In genomic region chr5:36810634-36811033, GRCm38 (mm10) we compare ENCODE assay signal across 18 mouse cellular contexts. TPM values are rescaled to one million over a fixed set of nuclear protein-coding genes. Genes with fewer than 3 reads are reported as not detected.
DNase-seq lines count a peak whose midpoint lies in the region; ATAC-seq and TF ChIP-seq lines count a peak whose summit lies in the region.
"Had no signal": no experiment of that assay in that cellular context is flagged by ENCODE, and none has a peak within 500 bp of the region (broad histone marks: within the 10 kb centered on the region; RNA-seq: fewer than 3 reads in every experiment).

No protein-coding gene starts in this region.

- TF ChIP-seq POLR2A in ES-Bruce4 (IDR thresholded peaks at IDR 0.05; ENCODE audit: insufficient read depth, low read length) (peak; percentile 42), MEL (IDR thresholded peaks at IDR 0.05; ENCODE audit: control insufficient read depth in 1 of 2, insufficient read depth in 1 of 2, low read depth in 1 of 2, low read length in 2 of 2, poor library complexity in 1 of 2) (no peak)

- TF ChIP-seq CTCF in ES-Bruce4 (IDR thresholded peaks at IDR 0.05; ENCODE audit: low read depth, low read length), result no peak
- TF ChIP-seq CTCF in MEL (IDR thresholded peaks at IDR 0.05 in 2 of 3, conservative IDR thresholded peaks at IDR 0.05 in 1 of 3; ENCODE audit: control insufficient read depth in 1 of 3, insufficient read depth in 1 of 3, low read depth in 2 of 3, low read length in 3 of 3, poor library complexity in 1 of 3, severe bottlenecking in 1 of 3), result no peak

- H3K4me1 ChIP-seq in liver, embryonic 11.5 days (replicated peaks; ENCODE audit: control insufficient read depth, insufficient read depth, low read length), result no peaks in the 10 kb centered on the region
- 0 out of 2 replicates have a peak, but pooled peaks cover 2% of the 10 kb centered on the region for H3K4me1 ChIP-seq in liver, embryonic 12.5 days
- H3K4me1 ChIP-seq in ES-Bruce4 (ENCODE audit: control insufficient read depth, insufficient read depth, low read length), result peaks cover 5% of the 10 kb centered on the region
- no peaks in the 10 kb centered on the region for H3K4me1 ChIP-seq in MEL (ENCODE audit: control insufficient read depth in 1 of 2, insufficient read depth in 2 of 2, low read length in 2 of 2)
- H3K4me1 ChIP-seq in liver, embryonic 16.5 days (ENCODE audit: control insufficient read depth, low read depth, low read length), result no peaks in the 10 kb centered on the region
- H3K4me1 ChIP-seq: embryonic facial prominence, embryonic 15.5 days; forebrain, embryonic 10.5 days; neural tube, embryonic 12.5 days had no signal

- no peaks in the 10 kb centered on the region for H3K27me3 ChIP-seq in liver, embryonic 11.5 days (replicated peaks; ENCODE audit: control insufficient read depth, insufficient read depth, low read length)
- no peaks in the 10 kb centered on the region for H3K27me3 ChIP-seq in liver, embryonic 12.5 days (replicated peaks)
- no peaks in the 10 kb centered on the region for H3K27me3 ChIP-seq in ES-Bruce4 (ENCODE audit: control insufficient read depth, insufficient read depth, low read length, poor library complexity, severe bottlenecking)
- H3K27me3 ChIP-seq in MEL (ENCODE audit: control insufficient read depth in 1 of 2, insufficient read depth in 2 of 2, low read length in 2 of 2), result no peaks in the 10 kb centered on the region
- H3K27me3 ChIP-seq in liver, embryonic 16.5 days (ENCODE audit: control insufficient read depth, insufficient read depth, low read depth, low read length), result no peaks in the 10 kb centered on the region
- H3K27me3 ChIP-seq: embryonic facial prominence, embryonic 15.5 days; hindbrain, embryonic 13.5 days; neural tube, embryonic 12.5 days had no signal

- no peaks in the 10 kb centered on the region for H3K79me2 ChIP-seq in MEL (ENCODE audit: control insufficient read depth, insufficient read depth, low read length, poor library complexity)

- no peak for TF ChIP-seq RAD21 in MEL (IDR thresholded peaks at IDR 0.05; ENCODE audit: low read depth, low read length)

- DNase-seq in liver, embryonic 11.5 days (ENCODE audit: low spot score), result no peak
- DNase-seq in MEL (ENCODE audit: low read depth, low spot score), result no peak
- no peak for DNase-seq in left cerebral cortex, adult 18-20 months (ENCODE audit: low spot score in 2 of 2)
- DNase-seq in retina, postnatal 1 day, result no peak
- DNase-seq in embryo, embryonic 10.5 days (ENCODE audit: low spot score), result no peak
- DNase-seq: adrenal gland, adult 8-10 months; cerebellum, adult 11 months; gastrocnemius, postnatal 25 days; layer of hippocampus, adult 9-11 months had no signal

- peaks cover 5% of the 10 kb centered on the region; the same call in 1 of the 2 replicates for H3K36me3 ChIP-seq in liver, embryonic 11.5 days (ENCODE audit: control insufficient read depth, insufficient read depth, low read length)
- peaks cover 22% of the 10 kb centered on the region for H3K36me3 ChIP-seq in liver, embryonic 12.5 days
- H3K36me3 ChIP-seq in ES-Bruce4 (ENCODE audit: control insufficient read depth, insufficient read depth, low read length, poor library complexity, severe bottlenecking) (no peaks in the 10 kb centered on the region), MEL (ENCODE audit: control insufficient read depth in 1 of 2, insufficient read depth in 2 of 2, low read length in 2 of 2) (no peaks in the 10 kb centered on the region; a peak in 1 of 4 replicates)
- H3K36me3 ChIP-seq in liver, embryonic 16.5 days (ENCODE audit: control insufficient read depth, insufficient read depth), result peaks cover 2% of the 10 kb centered on the region; the same call in 1 of the 2 replicates
- H3K36me3 ChIP-seq: embryonic facial prominence, embryonic 15.5 days had no signal

- no peak overlapping the region for H3K4me2 ChIP-seq in liver, embryonic 11.5 days
- H3K4me2 ChIP-seq in liver, embryonic 12.5 days, result no peak overlapping the region
- no peak overlapping the region for H3K4me2 ChIP-seq in liver, embryonic 16.5 days (ENCODE audit: low read depth, low read length)
- H3K4me2 ChIP-seq: embryonic facial prominence, embryonic 15.5 days; hindbrain, embryonic 13.5 days; neural tube, embryonic 12.5 days had no signal

- WGBS in liver, embryonic 11.5 days, result 75% methylated on average over 3 of the region's 3 CpGs
- 59% methylated on average over 3 of the region's 3 CpGs for WGBS in liver, embryonic 12.5 days (ENCODE audit: insufficient replicate concordance)
- 66% methylated on average over 3 of the region's 3 CpGs for WGBS in liver, embryonic 16.5 days (ENCODE audit: insufficient replicate concordance)

- H3K27ac ChIP-seq in liver, embryonic 11.5 days (ENCODE audit: low read depth, low read length), result no peak overlapping the region
- no peak overlapping the region for H3K27ac ChIP-seq in liver, embryonic 12.5 days
- H3K27ac ChIP-seq in ES-Bruce4 (ENCODE audit: insufficient read depth, low read length) (no peak overlapping the region), MEL (ENCODE audit: control insufficient read depth, low read depth, low read length) (no peak overlapping the region)
- H3K27ac ChIP-seq in liver, embryonic 16.5 days (ENCODE audit: low read length), result no peak overlapping the region
- H3K27ac ChIP-seq: embryonic facial prominence, embryonic 15.5 days; forebrain, embryonic 10.5 days; heart, embryonic 10.5 days; hindbrain, embryonic 13.5 days; neural tube, embryonic 12.5 days had no signal

- H3K9me3 ChIP-seq in liver, embryonic 11.5 days (ENCODE audit: control insufficient read depth, low read length), result no peaks in the 10 kb centered on the region
- H3K9me3 ChIP-seq in liver, embryonic 12.5 days (replicated peaks), result no peaks in the 10 kb centered on the region
- no peaks in the 10 kb centered on the region for H3K9me3 ChIP-seq in ES-Bruce4 (replicated peaks; ENCODE audit: control insufficient read depth, insufficient read depth, low read length, poor library complexity, severe bottlenecking)
- no peaks in the 10 kb centered on the region for H3K9me3 ChIP-seq in MEL (replicated peaks; ENCODE audit: insufficient read depth, low read length)
- H3K9me3 ChIP-seq in liver, embryonic 16.5 days (replicated peaks; ENCODE audit: control insufficient read depth, low read length), result no peaks in the 10 kb centered on the region
- H3K9me3 ChIP-seq: embryonic facial prominence, embryonic 15.5 days; forebrain, embryonic 10.5 days; heart, embryonic 10.5 days; hindbrain, embryonic 13.5 days; neural tube, embryonic 12.5 days had no signal

- H3K4me3 ChIP-seq in liver, embryonic 11.5 days (ENCODE audit: low read depth, low read length), result no peak overlapping the region
- H3K4me3 ChIP-seq in liver, embryonic 12.5 days, result no peak overlapping the region
- H3K4me3 ChIP-seq in ES-Bruce4 (ENCODE audit: low read depth, low read length) (no peak overlapping the region), MEL (ENCODE audit: control insufficient read depth in 1 of 2, insufficient read depth in 1 of 2, low read depth in 2 of 2, low read length in 2 of 2) (no peak overlapping the region)
- H3K4me3 ChIP-seq in liver, embryonic 16.5 days (ENCODE audit: low read depth, low read length), result no peak overlapping the region
- H3K4me3 ChIP-seq: embryonic facial prominence, embryonic 15.5 days; forebrain, embryonic 10.5 days; heart, embryonic 10.5 days; hindbrain, embryonic 13.5 days; neural tube, embryonic 12.5 days had no signal

- H3K9ac ChIP-seq in liver, embryonic 11.5 days (ENCODE audit: low read depth, low read length), result no peak overlapping the region
- H3K9ac ChIP-seq in liver, embryonic 12.5 days, result no peak overlapping the region
- H3K9ac ChIP-seq in ES-Bruce4 (ENCODE audit: low read depth, poor library complexity, severe bottlenecking) (no peak overlapping the region), MEL (ENCODE audit: control insufficient read depth, low read depth, low read length, poor library complexity, severe bottlenecking) (no peak overlapping the region)
- H3K9ac ChIP-seq in liver, embryonic 16.5 days (ENCODE audit: low read depth, low read length), result no peak overlapping the region
- H3K9ac ChIP-seq: embryonic facial prominence, embryonic 15.5 days; hindbrain, embryonic 13.5 days; neural tube, embryonic 12.5 days had no signal

- TF ChIP-seq EP300 in ES-Bruce4 (IDR thresholded peaks at IDR 0.05; ENCODE audit: insufficient read depth, low read depth, low read length) (0 out of 2 replicates have a peak, but pooled peaks have one; percentile 18), MEL (IDR thresholded peaks at IDR 0.05; ENCODE audit: low read depth in 1 of 2, low read length in 2 of 2) (no peak)

- ATAC-seq in liver, embryonic 11.5 days (replicated peaks; ENCODE audit: low FRiP score), result peak; percentile 25; the same call in 1 of the 2 replicates
- no peak for ATAC-seq in liver, embryonic 12.5 days
- peak; percentile 37 for ATAC-seq in liver, embryonic 16.5 days (ENCODE audit: low read depth)

RNA-seq across cellular contexts. Expression of gene Mrfap1, which starts 14.1 kb away (rescaled TPM):
- 366 and 368 TPM in 2 replicates for polyA plus RNA-seq in liver, embryonic 11.5 days (2014; fragmentation: Nextera tagmentation; extraction: Ambion mirVana)
- 266 and 281 TPM in 2 replicates for polyA plus RNA-seq in liver, embryonic 12.5 days (2016; fragmentation: Nextera tagmentation; extraction: Ambion mirVana)
- polyA plus RNA-seq in ES-Bruce4 (2011; ENCODE audit: insufficient read depth, insufficient read length, low read depth, missing spikeins), result 312 and 320 TPM in 2 replicates
- total RNA-seq in MEL (2012; rRNA removed), result 206 and 211 TPM in 2 replicates
- 100 to 1,000 TPM in 1 of 2 experiments, not detected in 1; 267 TPM for polyA plus RNA-seq in MEL (2012; ENCODE audit: insufficient read depth in 1 of 2, insufficient read length in 2 of 2, low read depth in 1 of 2, low replicate concordance in 2 of 2, missing spikeins in 1 of 2)
- 106 and 110 TPM in 2 replicates for polyA plus RNA-seq in liver, embryonic 16.5 days (2015; fragmentation: Nextera tagmentation; extraction: Ambion mirVana)
- 100 to 1,000 TPM; 430 to 460 TPM for total RNA-seq in left cerebral cortex, adult 18-20 months (2021)

RNA-seq across cellular contexts. Expression of gene Man2b2, which starts 19.8 kb away (rescaled TPM):
- polyA plus RNA-seq in liver, embryonic 11.5 days (2014; fragmentation: Nextera tagmentation; extraction: Ambion mirVana), result 17.4 and 20.2 TPM in 2 replicates
- polyA plus RNA-seq in liver, embryonic 12.5 days (2016; fragmentation: Nextera tagmentation; extraction: Ambion mirVana), result 11.5 and 12.6 TPM in 2 replicates
- polyA plus RNA-seq in ES-Bruce4 (2011; ENCODE audit: insufficient read depth, insufficient read length, low read depth, missing spikeins) (10.5 and 11.4 TPM in 2 replicates), MEL (2012; ENCODE audit: insufficient read depth in 1 of 2, insufficient read length in 2 of 2, low read depth in 1 of 2, low replicate concordance in 2 of 2, missing spikeins in 1 of 2) (10 to 100 TPM in 1 of 2 experiments, not detected in 1; 37.1 TPM)
- total RNA-seq in MEL (2012; rRNA removed), result 9.3 and 11.4 TPM in 2 replicates
- polyA plus RNA-seq in liver, embryonic 16.5 days (2015; fragmentation: Nextera tagmentation; extraction: Ambion mirVana), result 17.4 and 21.7 TPM in 2 replicates
- total RNA-seq in left cerebral cortex, adult 18-20 months (2021), result 10 to 100 TPM; 29.6 to 30.3 TPM

RNA-seq across cellular contexts. Expression of gene Ppp2r2c, which starts 57.7 kb away (rescaled TPM):
- 0.30 and 0.33 TPM in 2 replicates for polyA plus RNA-seq in liver, embryonic 11.5 days (2014; fragmentation: Nextera tagmentation; extraction: Ambion mirVana)
- polyA plus RNA-seq in liver, embryonic 12.5 days (2016; fragmentation: Nextera tagmentation; extraction: Ambion mirVana), result 0.08 TPM in 1 of 2 replicates, not detected in the other
- polyA plus RNA-seq in ES-Bruce4 (2011; ENCODE audit: insufficient read depth, insufficient read length, low read depth, missing spikeins) (14.6 and 15.9 TPM in 2 replicates), MEL (2012; ENCODE audit: insufficient read depth in 1 of 2, insufficient read length in 2 of 2, low read depth in 1 of 2, low replicate concordance in 2 of 2, missing spikeins in 1 of 2) (not detected)
- not detected in 2 replicates for total RNA-seq in MEL (2012; rRNA removed)
- polyA plus RNA-seq in liver, embryonic 16.5 days (2015; fragmentation: Nextera tagmentation; extraction: Ambion mirVana), result 0.02 TPM in 1 of 2 replicates, not detected in the other
- 100 to 1,000 TPM; 444 to 453 TPM for total RNA-seq in left cerebral cortex, adult 18-20 months (2021)
- polyA plus RNA-seq: liver, adult 2 months had no signal

Comparison
In these comparisons a context has a peak if more than half of its experiments do, and no peak if none do; other contexts are left out.
1. RNA of gene Ppp2r2c, which starts 57.7 kb away (polyA plus RNA-seq): 14.6 to 15.9 TPM in ES-Bruce4; 0.30 to 0.33 TPM in liver, embryonic 11.5 days, 0.08 TPM in liver, embryonic 12.5 days, 0.02 TPM in liver, embryonic 16.5 days and not detected in MEL; every median in the first group is over 10 times any median in the second.